23 mouse cellular contexts compared by ENCODE assay signal in the genomic region with DNA sequence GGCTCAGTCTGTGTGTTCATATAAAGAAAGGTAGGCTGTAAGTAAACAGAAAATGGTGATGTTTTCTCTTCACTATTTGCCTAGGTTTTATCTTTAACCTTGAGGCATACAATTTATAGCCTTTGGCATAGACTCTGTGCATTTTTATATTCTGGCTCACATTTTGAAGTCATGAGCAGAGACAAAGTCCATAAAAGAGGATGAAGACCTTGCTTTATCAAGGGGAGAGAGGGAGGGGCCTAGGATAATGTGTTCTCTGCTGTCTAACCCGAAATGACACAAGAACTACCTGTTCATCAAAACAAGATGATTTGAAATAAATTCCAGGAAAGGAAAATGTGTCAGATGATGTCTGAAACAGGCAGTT.
"Had no signal": no experiment of that assay in that cellular context is flagged by ENCODE, and none has a peak within 500 bp of the region (broad histone marks: within the 10 kb centered on the region; RNA-seq: fewer than 3 reads in every experiment).

No protein-coding gene starts in this region.

- ATAC-seq: hindbrain, postnatal 0 days; liver, postnatal 0 days had no signal

- H3K4me1 ChIP-seq: limb, embryonic 13.5 days had no signal

- H3K27me3 ChIP-seq: heart, embryonic 13.5 days; heart, embryonic 15.5 days; hindbrain, embryonic 13.5 days; hindbrain, embryonic 15.5 days; limb, embryonic 13.5 days; limb, embryonic 15.5 days; liver, embryonic 13.5 days had no signal

- H3K9ac ChIP-seq: heart, embryonic 13.5 days; heart, embryonic 15.5 days; hindbrain, embryonic 13.5 days; hindbrain, embryonic 15.5 days; limb, embryonic 13.5 days; limb, embryonic 15.5 days; liver, embryonic 13.5 days; liver, embryonic 15.5 days; liver, postnatal 0 days had no signal

- H3K4me3 ChIP-seq: heart, adult 2 months; heart, embryonic 13.5 days; heart, embryonic 15.5 days; hindbrain, embryonic 10.5 days; hindbrain, embryonic 13.5 days; hindbrain, embryonic 15.5 days; limb, embryonic 13.5 days; limb, embryonic 15.5 days; liver, embryonic 13.5 days; liver, embryonic 15.5 days had no signal

- H3K4me2 ChIP-seq: heart, embryonic 11.5 days; heart, embryonic 13.5 days; heart, embryonic 15.5 days; hindbrain, embryonic 13.5 days; hindbrain, embryonic 15.5 days; limb, embryonic 13.5 days; limb, embryonic 15.5 days; liver, embryonic 13.5 days; liver, embryonic 15.5 days had no signal

- H3K36me3 ChIP-seq: heart, embryonic 13.5 days; heart, embryonic 15.5 days; hindbrain, embryonic 10.5 days; hindbrain, embryonic 13.5 days; hindbrain, embryonic 15.5 days; limb, embryonic 13.5 days; limb, embryonic 15.5 days; liver, embryonic 13.5 days; liver, embryonic 15.5 days had no signal

- H3K27ac ChIP-seq: heart, adult 2 months; heart, embryonic 13.5 days; heart, embryonic 15.5 days; hindbrain, embryonic 10.5 days; hindbrain, embryonic 13.5 days; hindbrain, embryonic 15.5 days; hindbrain, postnatal 0 days; limb, embryonic 13.5 days; liver, embryonic 13.5 days; liver, embryonic 15.5 days had no signal

- DNase-seq: gastrocnemius, postnatal 25 days; heart, adult 2 months; heart, postnatal 14 days; heart, postnatal 4 days; kidney, adult 18-20 months; kidney, adult 8-10 months; kidney, postnatal 10 days; kidney, postnatal 25 days; layer of hippocampus, adult 9-11 months; layer of hippocampus, postnatal 36 days; left cerebral cortex, postnatal 4 days; liver, embryonic 13.5 days; liver, postnatal 0 days had no signal

- H3K9me3 ChIP-seq: heart, embryonic 13.5 days; heart, embryonic 15.5 days; hindbrain, embryonic 10.5 days; hindbrain, embryonic 13.5 days; hindbrain, embryonic 15.5 days; limb, embryonic 13.5 days; limb, embryonic 15.5 days; liver, embryonic 13.5 days; liver, embryonic 15.5 days had no signal
